Mouse (Mus musculus): ENCODE results near the gene Sirt3.

Sirt3 gene

GRCm38 (mm10) chr7:140881696-140882468 lies at the start of gene Sirt3, which contains the start of gene Psmd13:
TSS of gene Sirt3 (minus strand) at chr7:140882309.
TSS of gene Psmd13 (plus strand) at chr7:140881968.
- DNase-seq (ENCODE audit: low spot score in 2 of 2): peak; percentile 94 to 96

GRCm38 (mm10) chr7:140927181-140927580 lies 45.1 kb upstream of the Sirt3 start:
- no peak for DNase-seq (ENCODE audit: low spot score in 2 of 2)

- no peak for DNase-seq (ENCODE audit: low spot score in 2 of 2)
Observed at GRCm38 (mm10) chr7:140923070-140923775, 41.1 kb upstream of the Sirt3 start.

- DNase-seq (ENCODE audit: low spot score in 2 of 2): peak; percentile 19 to 36
Observed at GRCm38 (mm10) chr7:140922398-140923069, 40.4 kb upstream of the Sirt3 start.

GRCm38 (mm10) chr7:140921225-140921975 lies 39.3 kb upstream of the Sirt3 start:
- no peak for DNase-seq (ENCODE audit: low spot score in 2 of 2)

- DNase-seq (ENCODE audit: low spot score in 2 of 2): no peak
Observed at GRCm38 (mm10) chr7:140920418-140921029, 38.4 kb upstream of the Sirt3 start, which contains the start of gene Nlrp6. TSS of gene Nlrp6 (plus strand) at chr7:140920902.

- DNase-seq (ENCODE audit: low spot score in 2 of 2): no peak
Observed at GRCm38 (mm10) chr7:140919911-140920310, 37.8 kb upstream of the Sirt3 start.

GRCm38 (mm10) chr7:140914031-140914690 lies 32.1 kb upstream of the Sirt3 start:
- no peak for DNase-seq (ENCODE audit: low spot score in 2 of 2)

GRCm38 (mm10) chr7:140912846-140913482 lies 30.9 kb upstream of the Sirt3 start:
- no peak for DNase-seq (ENCODE audit: low spot score in 2 of 2)

- peak; percentile 40 to 41 for DNase-seq (ENCODE audit: low spot score in 2 of 2)
Observed at GRCm38 (mm10) chr7:140912293-140912692, 30.2 kb upstream of the Sirt3 start.

GRCm38 (mm10) chr7:140908634-140909107 lies 26.6 kb upstream of the Sirt3 start:
- peak; percentile 64 to 68 for DNase-seq (ENCODE audit: low spot score in 2 of 2)

GRCm38 (mm10) chr7:140908181-140908580 lies 26.1 kb upstream of the Sirt3 start:
- DNase-seq (ENCODE audit: low spot score in 2 of 2): no peak

GRCm38 (mm10) chr7:140907697-140908096 lies 25.6 kb upstream of the Sirt3 start:
- DNase-seq (ENCODE audit: low spot score in 2 of 2): no peak

- DNase-seq (ENCODE audit: low spot score in 2 of 2): no peak
Observed at GRCm38 (mm10) chr7:140907131-140907530, 25.0 kb upstream of the Sirt3 start.

GRCm38 (mm10) chr7:140905642-140906081 lies 23.6 kb upstream of the Sirt3 start:
- DNase-seq (ENCODE audit: low spot score in 2 of 2): no peak

- peak; percentile 72 to 75 for DNase-seq (ENCODE audit: low spot score in 2 of 2)
Observed at GRCm38 (mm10) chr7:140903212-140903611, 21.1 kb upstream of the Sirt3 start.

GRCm38 (mm10) chr7:140902036-140902875 lies 20.1 kb upstream of the Sirt3 start:
- no peak for DNase-seq (ENCODE audit: low spot score in 2 of 2)

- no peak for DNase-seq (ENCODE audit: low spot score in 2 of 2)
Observed at GRCm38 (mm10) chr7:140900220-140900619, 18.1 kb upstream of the Sirt3 start, which contains the start of gene Cox8b. TSS of gene Cox8b (minus strand) at chr7:140900446.

GRCm38 (mm10) chr7:140899121-140899520 lies 17.0 kb upstream of the Sirt3 start:
- DNase-seq (ENCODE audit: low spot score in 2 of 2): no peak
